Mouse (Mus musculus): Measurements from ENCODE around the gene Shroom1. TPM values are rescaled to one million over a fixed set of nuclear protein-coding genes. Genes with fewer than 3 reads are reported as not detected.
A peak's percentile ranks its signal among the peaks of the same experiment; 100 is the strongest.

Shroom1 gene
- total RNA-seq, 2 experiments from 2014 or later, result 3.4 to 4.5 TPM

DNA sequence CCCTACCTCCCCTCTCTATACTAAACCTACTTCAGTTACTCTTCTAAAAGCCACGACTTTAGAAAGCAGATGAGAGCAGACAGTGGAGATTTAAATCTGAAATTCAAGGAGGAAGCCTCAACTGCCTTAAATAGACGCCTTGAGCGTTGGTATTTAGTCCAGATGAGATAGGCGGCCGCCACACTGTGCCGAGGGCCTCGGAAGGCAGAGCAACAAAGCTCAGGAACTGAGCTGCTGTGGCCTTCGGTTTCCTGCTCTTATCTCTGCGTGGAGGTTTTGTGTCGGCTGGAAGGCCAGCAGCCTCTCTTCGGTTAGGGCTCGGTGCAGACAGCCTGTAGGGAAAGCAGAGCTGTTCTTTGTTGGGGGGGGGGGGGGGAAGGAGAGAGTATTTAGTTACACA, 15.1 kb upstream of the Shroom1 start:
- intact Hi-C loops (cut with DNase I), result loop anchor here (10.0 kb wide), 1 partner anchor 857 kb away; no protein-coding TSS in a partner anchor
- no peak for DNase-seq (ENCODE audit: extremely low spot score in 1 of 2, low spot score in 2 of 2)

DNA sequence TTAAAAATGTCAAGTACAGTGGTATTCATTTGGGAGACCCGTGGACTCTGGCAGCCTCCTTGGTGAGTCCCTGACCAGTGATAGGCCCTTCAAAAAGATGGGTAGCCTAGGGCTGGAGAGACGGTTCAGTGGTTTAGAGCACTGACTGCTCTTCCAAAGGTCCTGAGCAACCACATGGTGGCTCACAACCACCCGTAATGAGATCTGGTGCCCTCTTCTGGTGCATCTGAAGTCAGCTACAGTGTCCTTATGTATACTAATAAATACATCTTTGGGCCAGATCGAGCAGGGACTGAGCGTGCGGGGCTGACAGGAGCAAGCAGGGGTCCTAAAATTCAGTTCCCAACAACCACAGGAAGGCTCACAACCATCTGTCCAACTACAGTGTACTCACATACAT, 13.1 kb upstream of the Shroom1 start:
- intact Hi-C loops (cut with DNase I), result loop anchor here (10.0 kb wide), 1 partner anchor 859 kb away; no protein-coding TSS in a partner anchor
- DNase-seq (ENCODE audit: extremely low spot score in 1 of 2, low spot score in 2 of 2), result no peak

DNA sequence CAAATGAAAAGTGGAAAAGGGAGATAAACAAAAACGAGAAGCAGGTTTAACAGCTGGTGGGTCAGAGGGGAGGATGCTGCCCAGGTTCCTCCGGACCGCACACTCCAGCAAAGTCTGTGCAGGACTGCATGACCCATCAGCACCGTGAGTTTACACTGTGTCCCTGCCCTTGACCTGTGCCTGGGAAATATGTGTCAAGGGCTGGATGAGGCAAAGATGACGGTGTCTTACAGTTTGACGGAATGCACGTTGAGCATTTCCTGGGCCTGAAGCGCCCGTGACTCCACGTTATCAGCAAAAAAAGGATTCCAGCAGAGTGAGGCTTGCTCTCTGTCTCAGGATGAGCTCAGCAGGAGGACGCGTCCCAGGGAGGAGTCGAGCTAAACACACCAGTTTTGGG, 11.4 kb upstream of the Shroom1 start:
- intact Hi-C loops (cut with DNase I), result loop anchor here (10.0 kb wide), 1 partner anchor 861 kb away; no protein-coding TSS in a partner anchor
- DNase-seq (ENCODE audit: extremely low spot score in 1 of 2, low spot score in 2 of 2), result no peak

DNA sequence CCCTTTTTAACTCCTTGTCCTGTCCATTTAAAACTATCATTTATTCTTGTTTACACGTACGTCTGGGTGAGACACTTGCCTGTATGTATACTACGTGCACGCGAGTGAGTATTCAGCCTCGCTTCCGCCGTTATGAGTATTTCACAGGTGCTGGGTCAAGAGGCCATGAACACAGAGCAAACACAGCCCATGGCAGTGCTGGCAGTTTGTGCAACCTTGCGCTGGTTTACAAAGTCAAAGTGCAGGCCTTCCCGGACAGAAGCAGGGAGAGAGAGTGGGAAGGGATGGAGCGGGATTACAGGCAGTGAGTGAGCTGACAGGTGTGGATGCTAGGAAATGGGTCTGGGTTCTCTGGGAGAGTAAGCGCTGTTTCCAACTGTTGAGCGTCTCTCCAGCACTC, 10.8 kb upstream of the Shroom1 start:
- DNase-seq (ENCODE audit: extremely low spot score in 1 of 2, low spot score in 2 of 2), result no peak
- intact Hi-C loops (cut with DNase I), result loop anchor here (10.0 kb wide), 1 partner anchor 861 kb away; no protein-coding TSS in a partner anchor

DNA sequence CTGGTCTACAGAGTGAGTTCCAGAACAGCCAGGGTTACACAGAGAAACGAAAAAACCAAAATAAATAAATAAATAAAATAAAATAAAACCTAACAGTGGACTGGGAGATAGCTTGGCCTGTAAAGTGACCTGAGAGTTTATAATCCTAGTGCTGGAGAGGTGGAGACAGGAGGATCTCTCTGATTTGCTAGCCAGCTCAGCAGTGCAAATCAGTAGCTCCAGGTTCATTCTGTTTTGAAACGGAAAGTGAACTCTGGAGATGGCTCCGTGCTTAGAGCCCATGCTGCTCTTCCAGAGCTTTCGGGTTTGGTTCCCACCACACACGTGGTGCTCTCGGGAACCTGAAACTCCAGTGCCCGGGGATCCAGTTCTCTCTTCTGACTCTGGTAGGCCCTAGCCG, 9.0 kb upstream of the Shroom1 start:
- intact Hi-C loops (cut with DNase I), result loop anchor here (10.0 kb wide), 1 partner anchor 863 kb away; no protein-coding TSS in a partner anchor
- DNase-seq (ENCODE audit: extremely low spot score in 1 of 2, low spot score in 2 of 2), result no peak

DNA sequence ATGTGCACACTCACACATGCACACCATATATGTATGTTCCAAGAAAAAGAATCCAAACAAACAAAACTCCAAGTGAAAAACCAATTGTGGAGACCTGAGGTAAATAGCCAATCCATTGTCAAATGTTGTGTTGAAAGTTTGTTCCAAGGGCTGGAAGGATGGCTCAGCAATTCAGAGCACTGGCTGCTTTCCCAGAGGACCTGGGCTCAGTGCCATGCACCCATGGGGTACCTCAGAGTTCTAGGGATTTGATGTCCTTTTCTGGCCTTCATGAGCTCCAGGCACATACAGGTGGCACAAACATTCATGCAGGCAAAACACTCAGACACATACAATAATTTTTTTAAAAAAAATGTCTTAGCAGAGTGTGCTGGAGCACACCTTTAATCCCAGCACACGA, 8.5 kb upstream of the Shroom1 start:
- intact Hi-C loops (cut with DNase I), result loop anchor here (10.0 kb wide), 1 partner anchor 864 kb away; no protein-coding TSS in a partner anchor
- peak in 1 of 2 experiments; percentile 54 for DNase-seq (ENCODE audit: extremely low spot score in 1 of 2, low spot score in 2 of 2)

DNA sequence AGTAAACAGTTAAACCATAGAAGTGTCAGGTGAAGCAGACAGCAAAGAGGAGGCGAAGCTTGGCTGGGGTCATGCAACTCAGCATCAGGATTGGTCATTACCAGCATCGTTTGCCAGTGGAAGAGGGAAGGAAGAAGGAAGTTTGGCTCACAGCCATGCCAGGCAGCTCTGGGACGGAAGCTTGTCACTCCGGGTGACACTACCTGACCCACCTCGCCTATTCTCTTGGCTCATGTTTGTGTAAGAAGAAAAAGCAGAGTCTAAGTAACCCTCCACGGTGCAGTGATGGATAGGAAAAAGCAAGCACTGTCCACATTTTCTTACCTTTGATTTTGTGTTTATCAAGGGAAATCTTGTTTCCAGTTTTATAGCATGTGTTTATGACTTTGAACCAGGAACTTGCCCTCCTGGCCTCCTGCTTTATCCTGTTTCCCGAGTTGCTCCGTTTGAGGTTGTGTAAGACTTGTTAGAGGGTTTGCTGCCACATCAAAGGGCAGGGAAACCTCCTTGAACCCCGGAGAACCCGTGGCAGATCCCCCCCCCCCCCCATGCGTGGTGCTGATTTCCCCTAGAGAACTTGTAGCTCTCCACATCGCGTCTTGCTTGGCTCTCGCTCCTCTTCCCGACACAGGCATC, 6.8 kb upstream of the Shroom1 start:
- intact Hi-C loops (cut with DNase I), result no loop called here
- DNase-seq (ENCODE audit: extremely low spot score in 1 of 2, low spot score in 2 of 2), result peak in 1 of 2 experiments; percentile 36

DNA sequence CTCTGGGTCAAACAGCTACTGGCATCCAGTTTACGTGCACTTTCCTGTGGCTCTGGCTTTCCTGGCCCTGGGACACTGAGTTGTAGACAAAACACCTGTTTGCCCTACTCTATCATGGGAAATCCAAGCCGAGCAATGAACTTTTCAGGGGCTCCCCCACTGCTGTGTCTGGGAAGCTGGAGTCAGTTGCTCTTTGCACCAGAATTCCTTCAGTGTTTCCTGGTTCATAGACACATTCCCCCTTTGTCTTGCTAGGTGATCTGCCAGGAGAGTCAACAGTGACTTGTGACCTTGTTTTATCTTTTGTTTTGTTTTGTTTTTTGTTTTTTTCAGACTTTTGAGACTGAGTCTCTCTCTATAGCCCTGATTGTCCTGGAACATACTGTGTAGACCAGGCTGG, 5.6 kb upstream of the Shroom1 start:
- DNase-seq (ENCODE audit: extremely low spot score in 1 of 2, low spot score in 2 of 2), result peak in 1 of 2 experiments; percentile 10
- intact Hi-C loops (cut with DNase I), result no loop called here

DNA sequence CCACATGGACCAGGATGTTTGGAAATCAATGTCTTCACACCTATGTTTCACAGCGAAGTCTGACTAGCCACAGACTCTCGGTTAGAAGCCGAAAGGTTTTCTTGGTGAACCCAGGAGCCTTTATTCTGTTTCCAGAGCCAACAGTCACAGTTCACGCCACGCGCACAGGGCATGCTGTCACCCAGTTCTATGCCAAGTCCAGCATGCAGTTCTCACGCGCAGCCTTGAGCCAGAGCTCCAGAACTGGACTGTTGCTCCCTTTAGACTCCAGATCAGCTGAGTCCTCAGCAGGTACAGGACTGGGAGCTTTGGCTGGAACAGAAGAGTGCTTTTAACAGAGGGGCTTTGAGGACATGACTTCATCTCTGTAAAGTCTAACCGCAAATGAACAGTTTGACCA, 4.6 kb upstream of the Shroom1 start:
- intact Hi-C loops (cut with DNase I), result no loop called here
- peak in 1 of 2 experiments; percentile 10 for DNase-seq (ENCODE audit: extremely low spot score in 1 of 2, low spot score in 2 of 2)

DNA sequence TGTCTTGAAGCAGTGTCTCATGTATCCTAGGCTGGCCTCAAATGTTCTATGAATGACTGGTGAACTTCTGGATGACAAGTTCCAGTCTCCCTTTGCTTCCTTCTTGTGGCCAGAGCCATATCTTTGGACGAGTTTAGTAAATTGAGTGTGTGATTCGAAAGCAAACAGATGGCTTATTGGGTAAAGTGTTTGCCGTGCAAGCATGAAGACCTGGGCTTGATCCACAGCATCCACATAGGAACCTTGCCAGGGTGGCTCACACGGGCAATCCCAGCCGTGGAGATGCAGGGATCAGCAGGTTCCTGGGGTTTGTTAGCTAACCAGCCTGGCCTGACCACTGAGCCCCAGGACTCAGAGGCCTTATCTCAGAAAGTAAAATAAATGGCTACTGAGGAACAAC, 4.0 kb upstream of the Shroom1 start:
- intact Hi-C loops (cut with DNase I), result no loop called here

DNA sequence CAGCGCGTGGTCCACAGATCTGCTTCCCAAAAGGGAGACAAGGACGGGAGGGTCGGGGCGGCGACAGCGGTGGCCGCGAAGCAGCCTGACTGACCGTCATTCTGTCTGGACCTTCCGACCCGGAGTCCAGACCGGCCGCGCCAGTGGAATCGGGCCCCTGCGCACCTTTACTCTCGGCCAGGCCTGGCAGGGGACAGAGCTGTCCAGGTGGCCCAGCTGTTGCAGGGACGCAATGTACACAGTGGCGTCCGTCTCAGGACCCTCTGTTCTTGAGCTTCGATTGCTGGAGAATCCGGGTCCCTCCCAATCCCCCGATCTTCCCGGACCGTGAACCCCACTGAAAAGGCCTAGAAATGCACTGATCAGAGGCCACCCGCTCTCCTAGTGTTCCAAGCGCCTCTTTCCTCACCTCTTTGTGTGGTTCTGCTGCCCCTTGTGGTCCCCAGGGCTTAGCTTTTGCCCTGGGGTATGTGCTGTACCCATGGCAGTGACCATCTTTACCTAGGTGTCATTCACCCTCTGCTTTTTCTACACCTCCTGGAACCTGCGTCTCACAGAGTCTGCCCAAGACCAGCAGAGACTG, 458 bp downstream of the Shroom1 start:
- peak in 1 of 2 experiments; percentile 25 for DNase-seq (ENCODE audit: extremely low spot score in 1 of 2, low spot score in 2 of 2)
- intact Hi-C loops (cut with DNase I), result no loop called here

More for the DNA sequence above, 4.0 kb upstream of the Shroom1 start:
- peak in 1 of 2 experiments; percentile 12 for DNase-seq (ENCODE audit: extremely low spot score in 1 of 2, low spot score in 2 of 2)

DNA sequence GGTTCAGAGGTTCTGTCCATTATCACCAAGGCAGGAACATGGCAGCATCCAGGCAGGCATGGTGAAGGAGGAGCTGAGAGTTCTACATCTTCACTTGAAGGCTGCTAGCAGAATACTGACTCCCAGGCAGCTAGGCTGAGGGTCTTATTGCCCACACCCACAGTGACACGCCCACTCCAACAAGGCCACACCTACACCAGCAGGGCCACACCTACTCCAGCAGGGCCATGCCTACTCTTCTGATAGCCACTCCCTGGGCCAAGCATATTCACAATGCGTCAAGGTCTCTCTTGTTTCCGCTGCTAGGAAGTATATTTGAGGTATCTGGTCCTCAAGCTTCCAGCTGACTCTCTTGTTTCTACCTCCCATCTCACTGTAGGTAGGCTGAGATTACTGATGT, 2.0 kb downstream of the Shroom1 start:
- DNase-seq (ENCODE audit: extremely low spot score in 1 of 2, low spot score in 2 of 2), result no peak
- intact Hi-C loops (cut with DNase I), result no loop called here

DNA sequence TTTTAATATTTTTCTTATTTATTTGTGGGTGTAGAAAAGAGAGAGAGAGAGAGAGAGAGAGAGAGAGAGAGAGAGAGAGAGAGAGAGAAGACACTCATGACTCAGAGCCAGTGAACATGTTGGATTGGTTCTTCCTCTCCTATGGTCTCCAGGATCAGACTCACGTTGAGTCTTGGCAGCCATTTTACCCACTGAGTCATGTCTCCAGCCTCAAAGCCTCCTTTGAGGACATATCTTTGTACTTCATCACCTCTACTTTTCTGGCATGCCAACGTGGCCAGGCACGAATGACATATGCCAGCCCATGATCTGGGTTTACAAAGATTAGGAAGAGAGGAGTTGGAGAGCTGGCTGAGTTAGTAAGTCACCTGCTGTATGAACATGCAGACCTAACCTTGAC, 3.2 kb downstream of the Shroom1 start:
- intact Hi-C loops (cut with DNase I), result no loop called here
- no peak for DNase-seq (ENCODE audit: extremely low spot score in 1 of 2, low spot score in 2 of 2)

DNA sequence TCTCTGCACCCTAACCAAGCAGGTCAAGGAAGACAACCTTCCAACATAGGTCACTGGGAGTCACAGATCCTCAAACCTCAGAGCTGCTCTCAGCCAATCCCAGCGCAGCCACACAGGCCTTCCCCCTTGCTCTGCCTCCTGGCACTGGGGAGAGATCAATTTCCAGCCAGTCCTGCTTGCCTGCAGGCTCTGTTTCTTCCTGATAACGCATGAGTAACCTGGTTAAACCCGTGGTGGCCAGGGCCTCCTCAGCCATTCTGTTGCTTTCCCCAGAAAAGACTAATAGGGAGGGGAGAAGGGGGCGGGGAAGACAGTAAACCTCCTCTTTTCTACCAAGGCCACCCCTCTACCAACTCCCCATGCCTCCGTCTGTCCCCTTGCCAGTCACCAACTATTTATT, 4.7 kb downstream of the Shroom1 start:
- intact Hi-C loops (cut with DNase I), result no loop called here
- DNase-seq (ENCODE audit: extremely low spot score in 1 of 2, low spot score in 2 of 2), result no peak

DNA sequence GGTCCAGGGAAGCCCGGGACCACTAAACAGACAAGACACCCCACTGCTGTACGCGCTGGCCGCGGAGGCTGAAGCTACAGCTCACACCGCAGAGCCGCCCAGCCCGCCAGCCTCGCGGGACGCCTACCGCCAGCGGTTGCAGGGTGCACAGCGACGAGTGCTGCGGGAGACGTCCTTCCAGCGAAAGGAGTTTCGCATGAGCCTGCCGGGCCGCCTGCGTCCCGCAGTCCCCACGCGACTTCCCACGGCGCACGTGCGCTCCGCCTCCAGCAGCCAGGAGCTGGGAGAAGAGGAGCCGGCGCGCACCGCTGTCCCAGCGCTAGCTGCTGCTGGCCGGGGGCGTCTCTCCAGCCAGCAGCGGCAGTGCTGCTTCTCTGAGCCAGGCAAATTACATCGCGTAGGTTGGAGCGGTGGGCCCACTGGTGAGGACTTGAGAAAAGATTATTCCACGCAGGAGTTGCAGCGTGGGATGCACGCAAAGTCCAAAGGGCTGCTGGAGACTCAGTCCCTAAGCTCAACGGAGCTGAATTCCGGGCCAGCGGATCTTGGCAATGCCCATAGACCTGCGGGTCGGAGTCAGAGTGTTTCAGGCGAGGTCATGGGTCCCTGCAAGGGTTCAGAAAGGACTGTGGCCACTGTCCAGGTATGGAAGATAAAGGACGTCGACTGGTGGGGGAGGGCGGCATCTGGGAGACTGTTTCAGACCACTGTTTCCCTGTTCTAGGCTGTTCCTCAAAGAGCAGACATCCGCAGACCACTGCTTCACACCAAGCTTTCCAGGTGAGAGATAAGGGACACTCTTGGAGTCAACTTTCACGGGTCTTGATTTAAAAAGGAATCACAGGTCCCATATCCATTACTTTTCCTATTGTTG, 6.8 kb downstream of the Shroom1 start:
- intact Hi-C loops (cut with DNase I), result no loop called here
- peak; percentile 44 to 62 for DNase-seq (ENCODE audit: extremely low spot score in 1 of 2, low spot score in 2 of 2)

DNA sequence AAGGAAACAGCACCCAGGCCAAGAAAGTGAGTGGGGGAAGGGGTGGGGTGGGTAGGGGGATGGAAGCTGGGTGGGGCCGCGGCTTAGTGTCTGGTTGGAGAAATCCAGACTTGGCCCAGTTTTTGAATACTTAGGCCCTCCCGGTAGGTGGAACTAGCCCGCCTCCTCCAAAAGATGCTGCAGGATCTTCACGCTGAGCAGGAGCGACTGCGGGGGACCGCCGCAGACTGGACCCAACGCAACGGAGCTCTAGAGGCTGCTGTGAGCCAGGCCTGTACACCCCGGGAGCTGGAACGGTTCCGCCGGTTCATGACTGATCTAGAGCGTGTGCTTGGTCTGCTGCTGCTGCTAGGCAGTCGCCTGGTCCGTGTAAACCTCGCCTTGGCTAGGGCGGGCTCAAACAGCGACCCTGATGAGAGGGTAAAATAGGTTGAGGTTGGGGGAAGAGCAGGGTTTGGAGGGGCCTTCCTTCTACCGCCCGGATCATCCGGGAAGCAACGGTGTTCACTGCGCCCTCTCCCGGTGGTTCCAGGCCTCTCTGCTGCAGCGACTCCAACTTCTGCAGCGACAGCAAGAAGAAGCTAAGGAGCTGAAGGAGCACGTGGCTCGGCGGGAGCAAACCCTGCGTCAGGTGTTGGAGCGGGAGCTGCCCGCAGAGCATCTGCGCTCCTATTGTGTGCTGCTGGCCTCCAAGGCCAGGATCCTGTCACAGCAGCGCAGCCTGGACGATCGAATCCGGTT, 9.4 kb downstream of the Shroom1 start:
- DNase-seq (ENCODE audit: extremely low spot score in 1 of 2, low spot score in 2 of 2), result peak; percentile 78 to 90
- intact Hi-C loops (cut with DNase I), result no loop called here

DNA sequence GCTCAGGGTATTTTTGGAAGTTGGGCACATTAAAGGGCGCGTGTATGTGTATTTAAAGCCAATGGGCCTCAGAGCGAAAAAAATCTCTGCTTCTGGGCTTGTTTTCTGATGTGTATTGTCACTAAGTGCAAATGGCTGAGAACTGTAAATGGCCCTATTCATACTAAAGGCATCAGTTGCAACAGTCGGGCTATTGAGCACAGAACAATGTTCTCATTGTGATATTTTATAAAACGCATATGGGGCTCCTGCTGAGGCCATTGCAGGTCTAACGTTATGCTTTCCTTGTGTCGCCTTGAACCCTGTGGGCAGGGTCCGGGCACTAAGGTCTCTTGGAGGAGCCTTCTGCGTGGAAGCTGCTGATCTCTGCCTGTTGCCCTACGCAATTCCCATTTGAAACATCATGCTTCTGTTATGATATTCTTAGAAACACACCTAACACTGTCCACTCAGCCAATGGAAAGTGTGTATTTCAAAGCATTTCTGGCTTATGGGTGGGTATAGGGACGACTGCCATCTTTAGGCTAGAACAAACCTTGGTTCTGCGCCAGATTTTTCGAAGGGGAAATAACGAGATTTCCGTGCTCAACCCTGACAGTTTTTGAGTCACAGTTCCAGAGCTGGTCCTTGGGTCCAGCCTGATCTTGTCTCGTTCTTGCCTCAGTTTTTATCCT, 12.4 kb downstream of the Shroom1 start:
- DNase-seq (ENCODE audit: extremely low spot score in 1 of 2, low spot score in 2 of 2), result peak in 1 of 2 experiments; percentile 72
- intact Hi-C loops (cut with DNase I), result no loop called here

DNA sequence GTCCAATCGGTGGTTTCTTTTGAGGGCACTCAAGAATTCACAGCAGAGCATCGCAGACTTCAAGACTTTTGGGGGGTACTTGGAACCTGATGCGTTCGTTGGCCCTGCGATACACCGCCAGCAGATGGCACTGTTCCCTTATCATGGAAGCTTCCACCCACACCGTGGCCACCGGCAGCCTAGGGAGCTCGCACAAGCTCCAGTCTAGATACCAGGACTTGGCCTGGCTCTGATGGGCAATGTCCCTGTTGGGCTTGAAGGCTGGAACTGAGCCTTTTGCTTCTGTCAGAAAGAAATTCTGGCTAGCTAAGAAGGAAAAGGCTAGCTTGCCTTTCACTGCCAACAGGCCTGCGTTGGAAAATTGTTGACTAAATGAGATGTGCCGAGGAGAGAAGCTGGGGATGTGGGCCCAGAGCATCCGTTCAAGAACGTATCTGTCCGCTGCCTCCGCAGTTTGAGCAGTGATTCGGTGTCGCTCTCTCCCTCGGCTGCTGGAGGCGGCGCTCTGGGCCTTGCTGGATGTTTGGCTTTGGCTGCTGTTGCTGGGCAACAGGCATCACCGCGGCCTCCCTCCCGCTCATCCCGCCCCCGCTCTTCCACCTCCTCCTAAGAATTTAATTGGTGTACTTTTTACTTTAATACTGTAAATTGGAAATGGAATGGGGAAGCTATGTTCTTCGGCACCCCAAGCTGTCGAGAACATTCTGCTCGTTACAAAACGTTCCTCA, 13.1 kb downstream of the Shroom1 start, which contains the start of gene Gm9837:
Gm9837 (minus strand) TSS at position 512 of the 728 bp plus-strand sequence.
- peak; percentile 91 to 93 for DNase-seq (ENCODE audit: extremely low spot score in 1 of 2, low spot score in 2 of 2)
- intact Hi-C loops (cut with DNase I), result loop anchor here (5.0 kb wide), 2 partner anchors 97 to 267 kb away; partner anchors contain the start of gene Kif3a

Data from left cerebral cortex, postnatal 10 days (tissue).